Mouse (Mus musculus) adrenal gland, adult 18-20 months (tissue): ENCODE measurements around the gene Gbp2b. TPM values are rescaled to one million over a fixed set of nuclear protein-coding genes. Genes with fewer than 3 reads are reported as not detected.
"Not testable (repeated sequence)": the region's sequence is repeated elsewhere in the genome, so short reads cannot be mapped to it uniquely, and the experiment has no call there.

ENCODE experiments used
- DNase-seq, 2 experiments: peaks; one replicate each; pipeline ENCODE4 v3.0.0; 2021 to 2022; ENCODE audit warnings: low spot score in 2 of 2
- microRNA-seq, 2 experiments: library from miRNA; unstranded; fragments of <30 nt; microRNA quantifications; one replicate each; pipeline ENCODE4 v1.2.0; 2021; ENCODE audit warnings: borderline number of aligned reads in 2 of 2
- total RNA-seq, 2 experiments: library from RNA; stranded (reverse); gene quantifications; 1 replicate in 1 of 2; 2 replicates in 1 of 2; pipeline ENCODE4 v1.2.3; 2021

The Gbp2b gene
- total RNA-seq, 2 experiments from 2014 or later, result 0.43 to 1.0 TPM

- DNase-seq, result peak; percentile 30 to 41
Measured at GRCm38 (mm10) chr3:142620111-142620955, 25.7 kb downstream of the Gbp2b start, which contains the start of gene Gbp2. Gene Gbp2, plus strand, starts transcription at chr3:142620602.

GRCm38 (mm10) chr3:142620956-142621562, 26.4 kb downstream of the Gbp2b start:
- no peak for DNase-seq

GRCm38 (mm10) chr3:142630385-142630784, 35.7 kb downstream of the Gbp2b start:
- no peak for DNase-seq

GRCm38 (mm10) chr3:142640201-142640600, 45.6 kb downstream of the Gbp2b start:
- peak; percentile 67 to 74 for DNase-seq

- DNase-seq, result peak; percentile 62 to 74
Measured at GRCm38 (mm10) chr3:142645949-142646348, 51.3 kb downstream of the Gbp2b start.

- not testable (repeated sequence) for DNase-seq
Measured at GRCm38 (mm10) chr3:142647836-142648235, 53.2 kb downstream of the Gbp2b start.

- DNase-seq, result no peak
Measured at GRCm38 (mm10) chr3:142650205-142650604, 55.6 kb downstream of the Gbp2b start.

GRCm38 (mm10) chr3:142664723-142665122, 70.1 kb downstream of the Gbp2b start:
- no peak for DNase-seq

Small RNAs within 50 kb of the gene (microRNA-seq; reads per million reads assigned to microRNA genes)
- 0 reads per million in 2 experiments for gene Mir6381

Other genes with a start within 250 kb of the Gbp2b start
- gene Pdlim5, start 199.2 kb upstream of the Gbp2b start, total RNA-seq, result 100 to 1,000 TPM in 1 of 2 experiments, 10 to 100 TPM in 1; 64.5 to 110 TPM
- gene Gbp5, start 100.9 kb upstream of the Gbp2b start, total RNA-seq, result 1 to 10 TPM; 3.4 to 6.7 TPM
- gene Gbp7, start 64.5 kb upstream of the Gbp2b start, total RNA-seq, result 10 to 100 TPM; 12.6 to 17.9 TPM
- gene Gbp3, start 34.8 kb upstream of the Gbp2b start, total RNA-seq, result 10 to 100 TPM in 1 of 2 experiments, 1 to 10 TPM in 1; 9.4 to 16.9 TPM
- 10 to 100 TPM; 16.5 to 24.6 TPM for gene Gbp2, start 25.8 kb downstream of the Gbp2b start, total RNA-seq
- 10 to 100 TPM; 21.4 to 23.4 TPM for gene Kyat3, start 106.2 kb downstream of the Gbp2b start, total RNA-seq
- 10 to 100 TPM; 54.0 to 67.5 TPM for gene Gtf2b, start 170.2 kb downstream of the Gbp2b start, total RNA-seq